Mouse (Mus musculus): ENCODE results near the gene Ache. TPM values are rescaled to one million over a fixed set of nuclear protein-coding genes. Genes with fewer than 3 reads are reported as not detected.

Gene Ache
- 3.4 and 7.0 TPM in 2 replicates for total RNA-seq (2012; rRNA removed)
- polyA plus RNA-seq (2012; ENCODE audit: insufficient read depth in 1 of 2, insufficient read length in 2 of 2, low read depth in 1 of 2, low replicate concordance in 2 of 2, missing spikeins in 1 of 2) = 10 to 100 TPM in 1 of 2 experiments, not detected in 1; 16.8 TPM

GRCm38 (mm10) chr5:137287032-137287952 lies at the start of gene Ache:
Gene Ache, plus strand, starts transcription at chr5:137287519.
- Histone ChIP-seq H3K4me1 (ENCODE audit: control insufficient read depth in 1 of 2, insufficient read depth in 2 of 2, low read length in 2 of 2) (peaks cover 3 to 27% of the 10 kb centered on the region in 2 experiments), H3K9me3 (replicated peaks; ENCODE audit: insufficient read depth, low read length) (no peaks in the 10 kb centered on the region), H3K4me3 (ENCODE audit: control insufficient read depth in 1 of 2, insufficient read depth in 1 of 2, low read depth in 2 of 2, low read length in 2 of 2) (peak within 1 kb of the TSS; percentile 70 to 89), H3K79me2 (ENCODE audit: control insufficient read depth, insufficient read depth, low read length, poor library complexity) (peaks cover 7% of the 10 kb centered on the region; the same call in 1 of the 2 replicates), H3K36me3 (ENCODE audit: control insufficient read depth in 1 of 2, insufficient read depth in 2 of 2, low read length in 2 of 2) (peaks cover 0 to 17% of the 10 kb centered on the region in 2 experiments; a peak in 2 of 4 replicates), H3K9ac (ENCODE audit: control insufficient read depth, low read depth, low read length, poor library complexity, severe bottlenecking) (peak within 1 kb of the TSS; percentile 86), H3K27me3 (ENCODE audit: control insufficient read depth in 1 of 2, insufficient read depth in 2 of 2, low read length in 2 of 2) (no peaks in the 10 kb centered on the region), H3K27ac (ENCODE audit: control insufficient read depth, low read depth, low read length) (peak within 1 kb of the TSS; percentile 75)
- peak; percentile 74 for DNase-seq (ENCODE audit: low read depth, low spot score)
- TF ChIP-seq POLR2AphosphoS2 (IDR thresholded peaks at IDR 0.05; ENCODE audit: low read length) (no peak), ELF1 (IDR thresholded peaks at IDR 0.05; ENCODE audit: low read depth, low read length) (no peak), MYB (IDR thresholded peaks at IDR 0.05; ENCODE audit: low read depth, low read length) (no peak), UBTF (IDR thresholded peaks at IDR 0.05; ENCODE audit: borderline replicate concordance, insufficient read depth, low read depth, low read length) (no peak), SIN3A (IDR thresholded peaks at IDR 0.05; ENCODE audit: low read length) (peak; percentile 64; the same call in 1 of the 2 replicates), MYC (IDR thresholded peaks at IDR 0.05; ENCODE audit: low read depth, low read length) (peak; percentile 34; the same call in 1 of the 2 replicates), RAD21 (IDR thresholded peaks at IDR 0.05; ENCODE audit: low read depth, low read length) (no peak), NRF1 (IDR thresholded peaks at IDR 0.05; ENCODE audit: insufficient read depth, low read depth, low read length, poor library complexity, severe bottlenecking) (peak; percentile 45; the same call in 1 of the 2 replicates), CHD1 (IDR thresholded peaks at IDR 0.05; ENCODE audit: low read depth, low read length) (0 out of 2 replicates have a peak, but pooled peaks have one; percentile 42), TAL1 (IDR thresholded peaks at IDR 0.05; ENCODE audit: low read length) (peak; percentile 5; the same call in 1 of the 2 replicates), SMC3 (IDR thresholded peaks at IDR 0.05; ENCODE audit: low read depth, low read length) (peak; percentile 21; the same call in 1 of the 2 replicates), USF2 (IDR thresholded peaks at IDR 0.05; ENCODE audit: borderline replicate concordance in 1 of 2, insufficient read depth in 1 of 2, low read depth in 1 of 2, low read length in 2 of 2) (peak in 1 of 2 experiments; percentile 28; a peak in 1 of 4 replicates), HCFC1 (IDR thresholded peaks at IDR 0.05; ENCODE audit: low read depth, low read length) (no peak; the same call in 1 of the 2 replicates), EP300 (IDR thresholded peaks at IDR 0.05; ENCODE audit: low read depth in 1 of 2, low read length in 2 of 2) (no peak; a peak in 1 of 4 replicates), POLR2AphosphoS5 (IDR thresholded peaks at IDR 0.05; ENCODE audit: borderline replicate concordance, low read depth, low read length) (no peak), NELFE (IDR thresholded peaks at IDR 0.05; ENCODE audit: low read depth, low read length) (no peak), GABPA (IDR thresholded peaks at IDR 0.05; ENCODE audit: low read depth, low read length) (no peak), ZNF384 (IDR thresholded peaks at IDR 0.05; ENCODE audit: low read depth, low read length) (no peak), CTCF (IDR thresholded peaks at IDR 0.05 in 2 of 3, conservative IDR thresholded peaks at IDR 0.05 in 1 of 3; ENCODE audit: control insufficient read depth in 1 of 3, insufficient read depth in 1 of 3, low read depth in 2 of 3, low read length in 3 of 3, poor library complexity in 1 of 3, severe bottlenecking in 1 of 3) (no peak; a peak in 1 of 6 replicates), GATA1 (IDR thresholded peaks at IDR 0.05; ENCODE audit: low read depth, low read length) (no peak), MAX (IDR thresholded peaks at IDR 0.05; ENCODE audit: low read length) (peak; percentile 62), KAT2A (conservative IDR thresholded peaks at IDR 0.05; ENCODE audit: low read depth, low read length) (no peak; the same call in 1 of the 2 replicates), MEF2A (IDR thresholded peaks at IDR 0.05; ENCODE audit: extremely low read depth, insufficient replicate concordance, low read depth, low read length, poor library complexity, severe bottlenecking) (no peak), ZMIZ1 (IDR thresholded peaks at IDR 0.05; ENCODE audit: low read depth, low read length) (0 out of 2 replicates have a peak, but pooled peaks have one; percentile 34), TCF12 (IDR thresholded peaks at IDR 0.05; ENCODE audit: low read depth, low read length) (no peak), CHD2 (IDR thresholded peaks at IDR 0.05; ENCODE audit: low read length) (no peak), MXI1 (IDR thresholded peaks at IDR 0.05; ENCODE audit: low read depth, low read length) (peak; percentile 64), ZKSCAN1 (IDR thresholded peaks at IDR 0.05; ENCODE audit: low read depth, low read length) (no peak), MAZ (IDR thresholded peaks at IDR 0.05; ENCODE audit: low read depth, low read length) (peak; percentile 7), USF1 (IDR thresholded peaks at IDR 0.05; ENCODE audit: low read depth, low read length) (peak; percentile 35; the same call in 1 of the 2 replicates), ZC3H11A (IDR thresholded peaks at IDR 0.05; ENCODE audit: low read depth, low read length) (no peak), TBP (IDR thresholded peaks at IDR 0.05; ENCODE audit: low read depth, low read length) (no peak), JUND (IDR thresholded peaks at IDR 0.05; ENCODE audit: low read depth, low read length) (no peak)

All from MEL (cell line).